Mouse (Mus musculus): Measurements from ENCODE around the gene Rer1.

Gene Rer1

DNA sequence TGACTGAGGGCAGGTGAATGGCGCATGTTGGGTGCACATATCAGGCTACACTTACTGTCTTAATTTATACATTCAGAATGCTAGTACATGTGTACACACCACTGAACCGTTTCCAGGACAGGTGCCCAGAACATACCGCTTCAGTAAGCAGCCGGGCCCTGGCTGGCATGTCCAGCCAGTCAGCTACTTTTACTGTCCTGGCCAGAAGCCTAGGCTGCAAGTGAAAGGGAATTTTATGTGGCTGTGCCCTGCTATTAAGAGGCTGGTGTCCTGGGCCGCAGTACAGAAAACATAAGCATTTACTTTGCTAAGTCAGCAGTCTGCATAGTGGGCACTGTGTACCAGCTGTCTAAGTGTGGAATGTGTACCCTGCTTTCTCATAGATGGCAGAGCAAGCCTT is 15.3 kb downstream of the Rer1 start:
- DNase-seq, result no peak

GRCm38 (mm10) chr4:155070199-155070598 is 16.0 kb downstream of the Rer1 start:
- DNase-seq, result no peak

DNA sequence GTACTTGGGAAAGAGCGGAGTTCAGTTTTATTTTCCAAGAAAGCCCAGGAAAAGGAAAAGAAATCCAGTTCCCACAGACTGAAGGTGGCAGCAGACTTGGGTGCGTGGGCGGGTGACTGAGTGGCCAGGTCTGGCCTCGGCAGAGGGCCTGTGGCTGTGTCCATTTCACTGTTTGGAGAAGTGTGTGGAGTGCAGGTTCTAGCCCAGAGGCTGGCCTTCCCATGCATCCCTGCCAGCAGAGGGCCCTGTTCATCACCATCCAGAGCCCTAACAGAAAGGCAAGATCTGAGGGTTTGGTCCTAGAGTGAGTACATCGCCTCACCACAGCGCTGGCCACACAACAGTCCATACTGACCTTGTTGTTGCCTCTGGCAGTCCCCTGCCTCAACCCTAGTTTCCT is 17.0 kb downstream of the Rer1 start:
- DNase-seq, result peak; percentile 78

GRCm38 (mm10) chr4:155068357-155068972 is 17.7 kb downstream of the Rer1 start:
- peak; percentile 68 for DNase-seq

- peak; percentile 97 for DNase-seq
Observed at GRCm38 (mm10) chr4:155066834-155067522, 19.2 kb downstream of the Rer1 start, which contains the start of gene Pex10. Gene Pex10, plus strand, starts transcription at chr4:155067016.

GRCm38 (mm10) chr4:155065970-155066833 is 20.0 kb downstream of the Rer1 start:
- DNase-seq, result peak; percentile 90

DNA sequence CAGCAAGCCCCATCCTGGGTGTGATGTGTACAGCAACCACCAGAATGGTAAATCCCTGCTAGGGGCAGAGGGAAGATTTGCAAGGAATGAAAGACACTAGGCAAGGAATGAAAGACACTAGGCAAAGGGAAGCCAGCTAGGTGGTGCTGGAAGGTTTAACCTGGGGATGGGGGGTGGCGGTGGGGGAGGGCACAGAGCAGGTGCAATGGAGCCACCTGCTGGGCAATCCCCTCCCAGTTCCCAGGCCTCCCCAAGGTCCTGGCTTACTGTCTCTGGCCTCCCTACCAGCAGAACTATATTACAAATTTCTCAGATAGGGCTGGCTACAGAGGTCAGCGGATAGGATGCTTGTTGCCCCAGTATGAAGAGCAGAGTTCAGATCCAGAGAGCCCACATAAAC is 21.7 kb downstream of the Rer1 start:
- no peak for DNase-seq

DNA sequence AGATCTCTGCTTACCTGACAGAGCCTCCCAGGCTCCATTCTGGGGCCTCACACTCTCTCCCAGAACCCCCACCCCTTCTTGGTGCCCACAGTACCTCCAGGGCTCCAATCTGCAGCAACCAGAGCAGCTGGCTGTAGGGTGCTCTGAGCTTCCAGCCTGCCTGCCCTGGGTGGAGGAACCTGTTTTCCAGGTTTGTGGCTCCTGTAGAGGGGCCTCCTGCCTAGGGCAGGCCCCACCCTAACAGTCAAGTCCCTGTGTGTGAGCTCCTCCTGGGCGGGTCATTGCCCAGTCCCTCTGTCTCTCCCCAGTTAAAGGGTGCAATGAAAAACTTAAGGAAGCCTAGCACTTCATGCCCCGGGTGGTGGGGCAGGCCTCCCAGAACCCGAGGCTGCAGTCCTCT is 22.3 kb downstream of the Rer1 start:
- DNase-seq, result no peak

DNA sequence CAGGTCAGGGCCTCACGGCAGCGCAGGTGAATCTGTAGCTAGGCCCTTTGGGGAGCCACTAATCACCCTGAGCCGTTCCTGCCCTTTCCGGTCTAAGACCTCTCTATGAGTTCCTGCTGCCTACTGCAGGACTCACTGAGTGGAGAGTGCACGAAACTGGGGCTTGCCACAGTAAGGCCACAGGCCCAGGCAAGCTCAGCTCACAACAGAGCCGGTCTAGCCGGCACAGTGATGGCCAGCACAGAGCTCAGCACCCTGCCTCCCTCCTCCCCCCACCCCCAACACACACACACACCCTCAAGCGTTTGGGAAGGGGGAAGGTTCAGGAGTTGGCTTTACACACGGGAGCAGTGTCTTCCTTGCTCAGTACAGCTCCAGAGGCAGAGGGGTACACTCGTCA is 27.9 kb downstream of the Rer1 start:
- DNase-seq, result no peak

DNA sequence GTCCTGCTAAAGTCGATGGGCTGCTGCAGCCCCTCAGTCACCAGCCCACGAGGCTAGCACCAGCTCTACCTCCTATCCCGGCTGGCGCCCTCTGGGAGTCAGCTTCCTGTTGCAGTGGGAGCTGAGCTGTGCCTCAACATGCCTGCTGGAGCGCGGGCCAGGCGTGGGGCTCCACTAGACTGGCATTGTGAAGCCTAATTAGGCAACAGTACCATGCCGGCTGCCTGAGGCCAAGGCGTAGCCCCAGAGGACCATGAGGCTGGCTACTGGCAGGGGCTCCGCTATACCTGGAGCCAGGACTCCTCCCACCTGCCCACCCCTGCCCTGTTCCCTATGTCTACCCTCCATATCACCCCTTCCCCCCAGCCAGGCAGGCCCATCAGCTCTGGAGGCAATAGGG is 29.5 kb downstream of the Rer1 start, which contains the start of gene Plch2:
TSS of gene Plch2 (minus strand) at position 61 of the 400 bp plus-strand sequence.
- no peak for DNase-seq

GRCm38 (mm10) chr4:155050116-155050515 is 36.1 kb downstream of the Rer1 start:
- DNase-seq, result no peak

DNA sequence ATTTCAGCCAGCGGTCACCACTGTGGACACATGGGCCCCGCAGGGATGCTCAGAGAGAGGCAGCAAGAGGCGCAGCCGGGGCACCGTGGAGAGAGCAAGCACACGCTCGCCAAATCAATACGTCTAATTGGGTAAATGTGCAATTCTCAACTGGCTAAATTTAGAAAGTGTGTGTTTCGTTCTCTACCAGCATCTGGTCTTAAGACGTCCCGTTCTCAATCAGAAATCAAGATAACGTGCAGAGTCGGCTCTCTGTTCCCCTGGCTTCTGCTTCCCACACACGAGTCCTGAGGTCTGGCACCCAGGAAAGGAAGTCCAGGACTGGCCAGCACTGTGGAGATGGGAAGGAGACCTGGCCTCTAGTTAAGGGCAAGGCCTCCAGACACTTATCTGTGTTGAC is 39.5 kb downstream of the Rer1 start:
- no peak for DNase-seq

DNA sequence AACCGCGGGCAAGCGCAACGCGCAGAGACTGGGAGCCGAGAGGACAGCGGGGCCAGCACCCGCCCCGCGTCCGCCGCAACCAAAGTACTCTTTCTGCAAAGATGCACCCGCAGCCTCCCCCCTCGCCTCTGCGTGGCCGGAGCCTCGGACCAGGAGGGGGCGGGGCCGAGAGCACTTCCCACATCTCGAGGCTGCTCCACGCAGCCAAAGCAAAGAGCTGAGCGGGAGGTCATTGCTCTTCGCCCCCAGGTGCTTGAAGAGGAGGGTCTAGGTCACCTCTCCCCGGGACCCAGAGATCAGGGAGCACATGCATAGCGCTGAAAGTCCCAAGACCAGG is 42.9 kb downstream of the Rer1 start:
- peak; percentile 69 for DNase-seq

DNA sequence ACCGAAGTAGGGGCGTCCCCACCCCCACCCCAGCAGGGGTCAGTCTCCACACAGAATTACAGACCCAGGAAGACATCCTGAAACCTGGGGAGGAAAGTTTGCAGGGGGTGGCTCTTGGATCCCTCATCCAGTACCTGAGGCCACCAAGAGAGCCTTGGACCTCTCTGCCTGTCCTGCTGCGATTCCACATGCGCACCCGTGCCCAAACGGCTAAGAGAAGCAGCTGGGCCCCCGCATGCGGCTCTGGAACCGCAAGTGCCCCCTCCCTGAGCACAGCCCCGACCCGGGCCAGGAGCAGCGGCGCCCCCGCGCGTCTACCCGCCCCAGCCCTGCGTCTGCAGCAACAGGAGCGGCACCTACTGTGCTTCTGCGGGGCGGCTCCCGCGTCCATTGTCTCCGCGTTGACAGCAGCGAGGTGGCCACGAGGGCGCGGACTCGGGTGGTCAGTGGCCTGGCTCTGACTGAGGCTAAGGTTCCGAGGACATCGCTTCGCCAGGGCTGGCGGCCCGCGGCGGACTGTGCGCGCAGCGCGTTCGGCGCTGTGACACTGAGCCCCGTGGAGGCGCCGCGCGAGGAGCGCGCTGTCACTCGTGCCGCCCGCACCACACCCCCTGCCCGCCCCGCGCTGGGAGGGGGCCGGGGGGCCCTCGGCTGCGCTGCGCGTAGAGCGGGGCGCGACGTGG is 43.4 kb downstream of the Rer1 start:
- DNase-seq, result no peak

GRCm38 (mm10) chr4:155040696-155041095 is 45.5 kb downstream of the Rer1 start:
- peak; percentile 74 for DNase-seq

DNA sequence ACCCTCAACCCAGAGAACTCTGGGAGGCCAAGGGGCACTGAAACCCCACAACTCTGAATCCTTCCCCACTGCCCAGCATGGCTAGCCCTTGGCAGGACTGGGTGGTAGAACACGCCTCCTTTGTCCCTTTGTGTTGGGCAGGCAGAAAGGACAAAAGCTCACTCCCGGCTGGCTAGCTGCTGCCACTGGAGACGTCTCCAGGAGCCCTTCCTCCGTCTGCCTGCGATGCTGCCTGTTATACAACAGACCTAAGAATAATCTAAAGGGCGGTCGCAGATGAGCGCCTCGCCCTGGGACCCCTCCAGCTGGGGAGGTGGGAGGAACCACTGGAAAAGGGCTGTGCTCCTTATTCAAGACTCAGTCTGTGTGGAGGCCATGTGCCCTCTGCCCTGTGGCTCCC is 46.0 kb downstream of the Rer1 start:
- no peak for DNase-seq

DNA sequence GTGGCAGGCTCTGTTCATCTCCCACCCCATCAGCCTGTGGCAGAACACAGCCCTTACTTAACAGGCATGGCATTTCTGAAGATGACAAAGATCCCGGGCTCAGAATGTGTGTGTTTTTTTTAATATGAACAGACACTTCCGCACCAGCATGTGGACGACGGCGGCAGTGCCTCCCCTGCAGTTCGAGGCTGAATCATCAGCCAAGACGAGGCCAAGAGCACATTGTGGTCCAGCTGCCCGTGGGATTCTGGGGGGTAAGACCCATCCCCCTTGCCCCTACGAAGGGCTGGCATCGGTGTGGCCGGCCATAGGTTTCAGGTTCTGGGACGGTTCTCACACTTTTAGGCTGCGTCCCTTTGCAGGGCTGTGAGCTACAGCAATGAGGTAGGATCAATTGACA is 51.4 kb downstream of the Rer1 start:
- DNase-seq, result no peak

- DNase-seq, result no peak
Observed at GRCm38 (mm10) chr4:155034202-155034601, 52.0 kb downstream of the Rer1 start.

- no peak for DNase-seq
Observed at GRCm38 (mm10) chr4:155033115-155033514, 53.1 kb downstream of the Rer1 start.

DNA sequence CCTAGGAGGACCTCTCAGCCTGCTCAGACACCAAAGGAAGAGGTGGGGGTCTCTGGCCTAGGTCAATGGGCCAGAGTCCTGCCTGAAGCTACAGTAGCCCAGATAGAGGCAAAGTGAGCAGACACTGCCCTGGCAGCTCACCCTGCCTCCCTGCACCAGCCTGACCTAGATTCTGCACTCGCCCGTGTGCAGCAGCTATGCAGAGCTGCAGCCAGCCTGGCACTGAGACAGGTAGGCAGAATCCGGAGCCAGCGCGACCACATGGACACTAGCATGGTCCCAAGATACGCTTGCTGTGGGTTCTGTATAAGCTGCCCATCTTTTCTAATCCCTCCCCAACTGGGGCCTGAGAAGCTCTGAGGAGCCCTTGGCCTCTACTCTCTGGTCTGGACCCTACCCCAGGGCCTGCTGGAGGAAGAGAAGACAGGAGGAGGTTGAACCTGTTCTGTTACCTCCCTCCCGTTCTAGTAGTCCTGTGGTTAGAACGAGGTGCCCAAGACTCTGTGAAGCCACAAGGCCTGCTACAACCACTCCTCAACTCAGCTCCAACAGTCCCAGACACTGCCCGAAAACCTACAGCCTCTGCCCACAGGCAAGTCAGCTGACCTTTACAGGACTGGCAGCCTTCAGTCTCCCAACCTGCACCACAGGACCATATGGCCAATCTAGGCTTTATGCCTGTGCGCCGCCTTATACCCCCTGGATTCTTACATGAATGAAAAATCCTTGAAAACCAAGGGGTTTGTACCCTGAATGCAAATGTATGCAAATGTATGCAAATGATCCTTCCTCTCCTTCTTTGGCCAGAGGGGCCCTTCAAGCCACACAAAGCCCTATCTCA is 61.8 kb downstream of the Rer1 start:
- peak; percentile 91 for DNase-seq

Measured in cerebellum, adult 9-11 months (tissue).